Mouse (Mus musculus) embryonic facial prominence, embryonic 10.5 days (tissue): ENCODE data around the gene Tspoap1. TPM values are rescaled to one million over a fixed set of nuclear protein-coding genes. Genes with fewer than 3 reads are reported as not detected.
A peak's percentile ranks its signal among the peaks of the same experiment; 100 is the strongest.

Experiments
- DNase-seq: peaks from one replicate; pipeline ENCODE4 v3.0.0-alpha.2; 2017; ENCODE audit warnings: low spot score
- H3K27ac ChIP-seq: fragments of 300-500 bp; sonication (generic); replicated peaks from 2 replicates; pipeline ENCODE4 v1.5.1; 2016; ENCODE audit warnings: mild to moderate bottlenecking
- H3K27me3 ChIP-seq: fragments of 300-500 bp; sonication (generic); replicated peaks from 2 replicates; pipeline ENCODE4 v1.6.1; 2016; ENCODE audit warnings: low read depth, mild to moderate bottlenecking; ENCODE audit not compliant: poor library complexity, severe bottlenecking
- H3K36me3 ChIP-seq: fragments of 300-500 bp; sonication (generic); replicated peaks from 2 replicates; pipeline ENCODE4 v1.6.1; 2016; ENCODE audit warnings: mild to moderate bottlenecking, moderate library complexity
- H3K4me1 ChIP-seq: fragments of 300-500 bp; sonication (generic); 2 replicates; pipeline ENCODE4 v1.6.1; 2016
- H3K4me3 ChIP-seq: fragments of 300-500 bp; sonication (generic); 2 replicates; pipeline ENCODE4 v1.5.1; 2016; ENCODE audit warnings: mild to moderate bottlenecking, moderate library complexity
- H3K9me3 ChIP-seq: fragments of 300-500 bp; sonication (generic); 2 replicates; pipeline ENCODE4 v1.6.1; 2016; ENCODE audit warnings: mild to moderate bottlenecking
- WGBS: fragments of 180-500 bp; shearing (Covaris S2); methylation state at CpG from one replicate; pipeline ENCODE4 v1.1.7; 2016; 5-methylcytosine and 5-hydroxymethylcytosine counted together
- polyA plus RNA-seq: library from polyadenylated mRNA; unstranded; fragments of >200 nt; fragmentation: Nextera tagmentation; extraction: Ambion mirVana; gene quantifications from 2 replicates; pipeline ENCODE4 v1.2.1, GENCODE M21; 2016

Tspoap1 gene
- polyA plus RNA-seq, 1 experiment from 2014 or later = 7.0 TPM

- peaks cover 19% of the 10 kb centered on the region for H3K4me1 ChIP-seq
- 92% methylated on average over 7 of the region's 7 CpGs for WGBS
- H3K27me3 ChIP-seq = no peaks in the 10 kb centered on the region
- H3K27ac ChIP-seq = no peak overlapping the region
- peaks cover 29% of the 10 kb centered on the region for H3K36me3 ChIP-seq
- DNase-seq = no peak
- no peaks in the 10 kb centered on the region for H3K9me3 ChIP-seq
- no peak overlapping the region for H3K4me3 ChIP-seq
Measured at GRCm38 (mm10) chr11:87747716-87748115, 12.6 kb upstream of the Tspoap1 start.

GRCm38 (mm10) chr11:87748132-87749119 lies 11.9 kb upstream of the Tspoap1 start:
- Histone ChIP-seq H3K36me3 (peaks cover 22% of the 10 kb centered on the region), H3K27me3 (no peaks in the 10 kb centered on the region), H3K9me3 (no peaks in the 10 kb centered on the region), H3K4me3 (peak overlapping the region; percentile 30; the same call in 1 of the 2 replicates), H3K4me1 (peaks cover 19% of the 10 kb centered on the region), H3K27ac (peak overlapping the region; percentile 44)
- DNase-seq = no peak
- WGBS = 39% methylated on average over 19 of the region's 19 CpGs

- H3K27ac ChIP-seq = peak overlapping the region; percentile 44
- no peak for DNase-seq
- WGBS = 65% methylated on average over 18 of the region's 18 CpGs
Measured at GRCm38 (mm10) chr11:87749192-87750042, 10.9 kb upstream of the Tspoap1 start.

GRCm38 (mm10) chr11:87750043-87750421 lies 10.3 kb upstream of the Tspoap1 start:
- H3K36me3 ChIP-seq = peaks cover 6% of the 10 kb centered on the region
- H3K4me3 ChIP-seq = no peak overlapping the region
- H3K27ac ChIP-seq = no peak overlapping the region
- H3K27me3 ChIP-seq = no peaks in the 10 kb centered on the region
- no peaks in the 10 kb centered on the region for H3K9me3 ChIP-seq
- DNase-seq = no peak
- H3K4me1 ChIP-seq = peaks cover 29% of the 10 kb centered on the region
- WGBS = 84% methylated on average over 11 of the region's 11 CpGs

More at GRCm38 (mm10) chr11:87749192-87750042, 10.9 kb upstream of the Tspoap1 start:
- H3K9me3 ChIP-seq = no peaks in the 10 kb centered on the region
- H3K4me1 ChIP-seq = peaks cover 24% of the 10 kb centered on the region
- no peaks in the 10 kb centered on the region for H3K27me3 ChIP-seq
- H3K4me3 ChIP-seq = 0 out of 2 replicates have a peak overlapping the region, but pooled peaks have one; percentile 30
- H3K36me3 ChIP-seq = peaks cover 12% of the 10 kb centered on the region

- DNase-seq = no peak
- Histone ChIP-seq H3K27ac (peak overlapping the region; percentile 52; the same call in 1 of the 2 replicates), H3K36me3 (peaks cover 1% of the 10 kb centered on the region; the same call in 1 of the 2 replicates), H3K4me3 (no peak overlapping the region), H3K4me1 (peaks cover 31% of the 10 kb centered on the region), H3K27me3 (no peaks in the 10 kb centered on the region), H3K9me3 (no peaks in the 10 kb centered on the region)
- 82% methylated on average over 3 of the region's 3 CpGs for WGBS
Measured at GRCm38 (mm10) chr11:87750521-87750920, 9.8 kb upstream of the Tspoap1 start.

GRCm38 (mm10) chr11:87751031-87751430 lies 9.3 kb upstream of the Tspoap1 start:
- Histone ChIP-seq H3K4me1 (peaks cover 31% of the 10 kb centered on the region), H3K4me3 (no peak overlapping the region; the same call in 1 of the 2 replicates), H3K36me3 (no peaks in the 10 kb centered on the region), H3K27ac (peak overlapping the region; percentile 52), H3K27me3 (no peaks in the 10 kb centered on the region), H3K9me3 (no peaks in the 10 kb centered on the region)
- no peak for DNase-seq
- 86% methylated on average over 8 of the region's 8 CpGs for WGBS

GRCm38 (mm10) chr11:87751491-87751966 lies 8.8 kb upstream of the Tspoap1 start:
- H3K27ac ChIP-seq = peak overlapping the region; percentile 52
- 71% methylated on average over 4 of the region's 4 CpGs for WGBS

GRCm38 (mm10) chr11:87752307-87752706 lies 8.0 kb upstream of the Tspoap1 start:
- no peaks in the 10 kb centered on the region for H3K36me3 ChIP-seq
- H3K27ac ChIP-seq = no peak overlapping the region
- no peak overlapping the region for H3K4me3 ChIP-seq
- H3K9me3 ChIP-seq = no peaks in the 10 kb centered on the region
- no peak for DNase-seq
- H3K4me1 ChIP-seq = peaks cover 31% of the 10 kb centered on the region
- no peaks in the 10 kb centered on the region for H3K27me3 ChIP-seq
- WGBS = 75% methylated on average over 1 of the region's 1 CpGs

More at GRCm38 (mm10) chr11:87751491-87751966, 8.8 kb upstream of the Tspoap1 start:
- Histone ChIP-seq H3K4me1 (peaks cover 31% of the 10 kb centered on the region), H3K4me3 (no peak overlapping the region; the same call in 1 of the 2 replicates), H3K9me3 (no peaks in the 10 kb centered on the region), H3K27me3 (no peaks in the 10 kb centered on the region), H3K36me3 (no peaks in the 10 kb centered on the region)
- DNase-seq = no peak

- WGBS = 84% methylated on average over 8 of the region's 8 CpGs
- no peak for DNase-seq
Measured at GRCm38 (mm10) chr11:87753255-87753654, 7.1 kb upstream of the Tspoap1 start.

GRCm38 (mm10) chr11:87753891-87754501 lies 6.3 kb upstream of the Tspoap1 start:
- Histone ChIP-seq H3K27me3 (peaks cover 5% of the 10 kb centered on the region; the same call in 1 of the 2 replicates), H3K4me3 (no peak overlapping the region), H3K9me3 (no peaks in the 10 kb centered on the region), H3K27ac (peak overlapping the region; percentile 35; the same call in 1 of the 2 replicates), H3K36me3 (no peaks in the 10 kb centered on the region), H3K4me1 (peaks cover 25% of the 10 kb centered on the region)
- 88% methylated on average over 5 of the region's 5 CpGs for WGBS
- DNase-seq = no peak

More at GRCm38 (mm10) chr11:87753255-87753654, 7.1 kb upstream of the Tspoap1 start:
- H3K4me1 ChIP-seq = peaks cover 31% of the 10 kb centered on the region
- H3K9me3 ChIP-seq = no peaks in the 10 kb centered on the region
- 0 out of 2 replicates have a peak overlapping the region, but pooled peaks have one; percentile 35 for H3K27ac ChIP-seq
- no peak overlapping the region for H3K4me3 ChIP-seq
- H3K27me3 ChIP-seq = no peaks in the 10 kb centered on the region
- no peaks in the 10 kb centered on the region for H3K36me3 ChIP-seq

GRCm38 (mm10) chr11:87754603-87755002 lies 5.7 kb upstream of the Tspoap1 start:
- DNase-seq = no peak
- Histone ChIP-seq H3K4me3 (no peak overlapping the region), H3K27ac (peak overlapping the region; percentile 48; the same call in 1 of the 2 replicates), H3K27me3 (peaks cover 11% of the 10 kb centered on the region), H3K36me3 (no peaks in the 10 kb centered on the region), H3K9me3 (no peaks in the 10 kb centered on the region), H3K4me1 (peaks cover 19% of the 10 kb centered on the region)
- 66% methylated on average over 5 of the region's 5 CpGs for WGBS
